Mouse (Mus musculus) stomach, postnatal 0 days (tissue): ENCODE results near the gene Rhox2e. TPM values are rescaled to one million over a fixed set of nuclear protein-coding genes. Genes with fewer than 3 reads are reported as not detected.
"Not testable (repeated sequence)": the region's sequence is repeated elsewhere in the genome, so short reads cannot be mapped to it uniquely, and the experiment has no call there.

Experiments
- ATAC-seq: fragments of 200-750 bp; cut with Nextera tagmentation; 2 replicates; pipeline ENCODE4 v1.8.0; 2017; ENCODE audit not compliant: low FRiP score, low TSS enrichment
- DNase-seq: peaks from one replicate; pipeline ENCODE4 v3.0.0-alpha.2; 2016; ENCODE audit warnings: low spot score
- H3K27ac ChIP-seq: fragments of 300-500 bp; sonication (generic); replicated peaks from 2 replicates; pipeline ENCODE4 v1.5.1; 2014; ENCODE audit warnings: mild to moderate bottlenecking, control low read depth
- H3K27me3 ChIP-seq: fragments of 300-500 bp; sonication (generic); 2 replicates; pipeline ENCODE4 v1.6.1; 2014; ENCODE audit warnings: low read length; ENCODE audit not compliant: control insufficient read depth, insufficient read depth
- H3K36me3 ChIP-seq: fragments of 300-500 bp; sonication (generic); 2 replicates; pipeline ENCODE4 v1.6.1; 2014; ENCODE audit warnings: low read length, mixed read lengths; ENCODE audit not compliant: control insufficient read depth, insufficient read depth
- H3K4me1 ChIP-seq: fragments of 300-500 bp; sonication (generic); replicated peaks from 2 replicates; pipeline ENCODE4 v1.6.1; 2014; ENCODE audit warnings: antibody characterized with exemption; ENCODE audit not compliant: control insufficient read depth, insufficient read depth
- H3K4me2 ChIP-seq: fragments of 300-500 bp; sonication (generic); replicated peaks from 2 replicates; pipeline ENCODE4 v1.6.1; 2014; ENCODE audit warnings: low read depth, mild to moderate bottlenecking, control low read depth, moderate library complexity
- H3K4me3 ChIP-seq: fragments of 300-500 bp; sonication (generic); 2 replicates; pipeline ENCODE4 v1.5.1; 2014; ENCODE audit warnings: low read depth, low read length, control low read depth
- H3K9ac ChIP-seq: fragments of 300-500 bp; sonication (generic); 2 replicates; pipeline ENCODE4 v1.6.1; 2014; ENCODE audit warnings: mild to moderate bottlenecking, low read length, control low read depth, mixed read lengths
- H3K9me3 ChIP-seq: fragments of 300-500 bp; sonication (generic); 2 replicates; pipeline ENCODE4 v1.6.1; 2016; ENCODE audit warnings: low read length; ENCODE audit not compliant: control insufficient read depth
- WGBS: fragments of 180-500 bp; shearing (Covaris S2); extraction: QIAGEN DNeasy Blood & Tissue Kit; methylation state at CpG from one replicate; pipeline ENCODE4 v1.1.7; 2014; 5-methylcytosine and 5-hydroxymethylcytosine counted together
- polyA plus RNA-seq: library from polyadenylated mRNA; unstranded; fragments of >200 nt; fragmentation: Nextera tagmentation; extraction: Ambion mirVana; gene quantifications from 2 replicates; pipeline ENCODE4 v1.2.1, GENCODE M21; 2015

Gene Rhox2e
- polyA plus RNA-seq = not detected in 2 replicates

DNA sequence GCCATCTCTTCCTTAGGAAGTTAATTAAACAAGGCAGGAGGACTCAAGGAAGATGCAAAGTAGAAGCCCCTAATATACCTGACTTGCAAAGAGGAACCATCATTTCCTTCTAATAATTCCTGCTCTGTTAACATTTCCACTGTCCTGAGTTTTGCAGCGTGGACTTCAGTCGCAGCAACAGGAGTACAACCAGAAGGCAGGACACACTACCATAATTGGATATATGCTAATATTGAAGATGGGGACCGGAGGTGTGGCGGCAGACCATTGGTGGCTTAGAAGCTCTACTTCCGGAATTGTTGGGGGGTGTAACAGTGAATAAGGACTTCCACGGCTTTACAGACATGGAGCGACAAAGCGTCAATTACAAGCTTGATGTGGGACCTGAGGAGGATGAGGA, at the start of gene Rhox2e:
Gene Rhox2e (plus strand): TSS at position 301 of the 400 bp plus-strand sequence.
- not testable (repeated sequence) for H3K4me2 ChIP-seq, H3K27ac ChIP-seq, H3K4me3 ChIP-seq, H3K4me1 ChIP-seq, H3K9me3 ChIP-seq, DNase-seq, H3K27me3 ChIP-seq, H3K36me3 ChIP-seq, ATAC-seq, H3K9ac ChIP-seq
- 88% methylated on average over 2 of the region's 8 CpGs for WGBS

DNA sequence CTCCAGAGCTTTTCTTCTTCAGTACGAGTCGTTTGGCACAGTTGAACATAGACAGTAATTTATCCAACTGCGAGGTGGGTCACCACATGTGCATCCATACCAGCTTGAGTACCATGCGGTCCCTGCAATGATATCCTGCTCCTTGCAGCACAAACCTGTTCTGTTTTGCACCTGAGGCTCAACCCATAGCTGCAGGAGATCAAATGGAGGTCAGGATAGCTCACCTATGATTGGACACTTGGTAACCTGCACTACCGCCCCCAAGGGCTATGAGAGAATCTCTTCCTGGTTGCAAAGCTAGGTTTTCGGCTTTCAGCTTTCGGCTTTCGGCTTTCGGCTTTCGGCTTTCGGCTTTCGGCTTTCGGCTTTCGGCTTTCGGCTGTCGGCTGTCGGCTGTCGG, 16.2 kb upstream of the Rhox2e start, which contains the start of gene Rhox4d:
Gene Rhox4d (plus strand): TSS at position 301 of the 400 bp plus-strand sequence.
- WGBS = 94% methylated on average over 16 of the region's 18 CpGs
- H3K4me2 ChIP-seq, H3K9ac ChIP-seq, H3K4me3 ChIP-seq, H3K4me1 ChIP-seq, H3K27me3 ChIP-seq, H3K36me3 ChIP-seq, H3K9me3 ChIP-seq, H3K27ac ChIP-seq, DNase-seq, ATAC-seq: not testable (repeated sequence)

DNA sequence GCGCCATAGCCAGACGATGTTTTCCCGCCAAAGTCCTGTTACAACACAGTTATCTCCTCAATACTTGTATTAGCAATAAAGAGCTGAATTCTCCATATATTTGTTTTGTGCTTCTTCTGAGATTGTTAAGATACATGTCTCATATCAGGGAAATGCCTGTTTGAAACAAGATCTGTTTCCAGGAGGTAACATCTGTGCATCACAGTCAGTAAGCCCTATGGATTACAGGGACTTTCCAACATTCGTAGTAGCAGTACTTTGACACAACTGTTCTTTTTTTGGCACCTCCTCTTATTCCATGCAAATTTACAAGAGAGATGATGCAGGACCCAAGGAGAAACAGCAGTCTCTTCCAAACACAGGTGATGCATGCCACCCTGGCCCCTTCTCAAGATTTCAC, 11.5 kb downstream of the Rhox2e start, which contains the start of gene Rhox3e:
Gene Rhox3e (plus strand): TSS at position 301 of the 400 bp plus-strand sequence.
- not testable (repeated sequence) for H3K4me2 ChIP-seq, H3K27ac ChIP-seq, H3K36me3 ChIP-seq, ATAC-seq, H3K9me3 ChIP-seq, DNase-seq, H3K9ac ChIP-seq, H3K4me1 ChIP-seq, H3K4me3 ChIP-seq, H3K27me3 ChIP-seq
- no CpG with 5 or more reads among the region's 4 CpGs for WGBS

DNA sequence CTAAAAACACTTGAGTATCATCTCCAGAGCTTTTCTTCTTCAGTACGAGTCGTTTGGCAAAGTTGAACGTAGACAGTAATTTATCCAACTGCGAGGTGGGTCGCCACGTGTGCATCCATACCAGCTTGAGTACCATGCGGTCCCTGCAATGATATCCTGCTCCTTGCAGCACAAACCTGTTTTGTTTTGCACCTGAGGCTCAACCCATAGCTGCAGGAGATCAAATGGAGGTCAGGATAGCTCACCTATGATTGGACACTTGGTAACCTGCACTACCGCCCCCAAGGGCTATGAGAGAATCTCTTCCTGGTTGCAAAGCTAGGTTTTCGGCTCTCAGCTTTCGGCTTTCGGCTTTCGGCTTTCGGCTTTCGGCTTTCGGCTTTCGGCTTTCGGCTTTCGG, 26.9 kb downstream of the Rhox2e start, which contains the start of gene Rhox4e:
Gene Rhox4e (plus strand): TSS at position 301 of the 400 bp plus-strand sequence.
- ATAC-seq, H3K4me2 ChIP-seq, H3K27me3 ChIP-seq, H3K27ac ChIP-seq, H3K4me3 ChIP-seq, H3K9ac ChIP-seq, DNase-seq, H3K4me1 ChIP-seq, H3K9me3 ChIP-seq, H3K36me3 ChIP-seq: not testable (repeated sequence)
- WGBS = 98% methylated on average over 7 of the region's 18 CpGs

DNA sequence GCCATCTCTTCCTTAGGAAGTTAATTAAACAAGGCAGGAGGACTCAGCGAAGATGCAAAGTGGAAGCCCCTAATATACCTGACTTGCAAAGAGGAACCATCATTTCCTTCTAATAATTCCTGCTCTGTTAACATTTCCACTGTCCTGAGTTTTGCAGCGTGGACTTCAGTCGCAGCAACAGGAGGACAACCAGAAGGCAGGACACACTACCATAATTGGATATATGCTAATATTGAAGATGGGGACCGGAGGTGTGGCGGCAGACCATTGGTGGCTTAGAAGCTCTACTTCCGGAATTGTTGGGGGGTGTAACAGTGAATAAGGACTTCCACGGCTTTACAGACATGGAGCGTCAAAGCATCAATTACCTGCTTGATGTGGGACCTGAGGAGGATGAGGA, 40.9 kb downstream of the Rhox2e start, which contains the start of gene Rhox2f:
Gene Rhox2f (plus strand): TSS at position 301 of the 400 bp plus-strand sequence.
- H3K4me1 ChIP-seq, DNase-seq, H3K9me3 ChIP-seq, H3K27me3 ChIP-seq, H3K36me3 ChIP-seq, H3K27ac ChIP-seq, H3K4me2 ChIP-seq, ATAC-seq, H3K9ac ChIP-seq, H3K4me3 ChIP-seq: not testable (repeated sequence)
- WGBS = 95% methylated on average over 6 of the region's 8 CpGs

DNA sequence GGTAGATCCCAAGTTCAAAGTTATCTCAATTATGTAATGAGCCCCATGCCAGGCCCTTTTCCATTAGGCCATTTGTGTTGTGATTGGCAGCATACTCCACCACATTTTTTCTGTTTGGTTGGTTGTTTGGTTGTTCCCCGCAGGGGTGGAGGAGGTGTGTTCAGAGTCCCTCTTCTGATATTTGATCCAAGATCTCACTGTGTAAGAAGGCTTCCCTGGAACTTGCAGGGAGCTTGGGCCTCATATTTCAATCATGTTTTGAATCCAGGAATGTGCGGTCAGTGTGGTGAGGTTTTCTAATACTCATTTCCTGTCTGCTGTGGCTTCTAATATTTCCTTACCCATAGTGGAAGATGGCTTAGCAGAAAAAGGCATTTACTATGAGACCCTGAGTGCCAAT, 42.4 kb downstream of the Rhox2e start:
- not testable (repeated sequence) for ATAC-seq, DNase-seq, H3K4me3 ChIP-seq, H3K4me2 ChIP-seq, H3K9ac ChIP-seq, H3K4me1 ChIP-seq, H3K27me3 ChIP-seq, H3K36me3 ChIP-seq, H3K9me3 ChIP-seq, H3K27ac ChIP-seq
- 39% methylated on average over 2 of the region's 2 CpGs for WGBS

DNA sequence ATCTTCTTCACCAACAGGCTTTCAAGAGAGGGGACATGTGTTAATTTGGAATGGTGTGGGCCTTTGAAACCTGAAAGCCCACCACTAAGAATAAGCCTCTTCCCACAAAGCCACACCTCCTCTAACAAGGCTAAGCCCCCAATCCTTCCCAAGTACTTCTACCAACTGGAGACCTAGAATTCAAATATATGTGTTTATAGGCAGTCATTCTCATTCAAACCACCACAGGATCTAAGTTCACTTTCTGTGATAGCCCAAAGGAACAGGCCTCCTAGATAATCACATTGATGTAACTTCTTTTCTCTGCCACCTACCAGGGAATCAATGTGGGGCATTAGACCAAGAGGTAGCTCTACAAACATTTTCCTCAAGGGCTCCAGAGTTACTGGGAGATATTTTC, 50.4 kb downstream of the Rhox2e start, which contains the start of gene Rhox3f:
Gene Rhox3f (plus strand): TSS at position 301 of the 400 bp plus-strand sequence.
- not testable (repeated sequence) for DNase-seq, H3K4me3 ChIP-seq, H3K9me3 ChIP-seq, H3K27ac ChIP-seq, H3K9ac ChIP-seq, H3K27me3 ChIP-seq, H3K36me3 ChIP-seq, H3K4me2 ChIP-seq, H3K4me1 ChIP-seq, ATAC-seq

Other genes with a start within 250 kb of the Rhox2e start
- gene Rhox3a2, start 150.4 kb upstream of the Rhox2e start, polyA plus RNA-seq = not detected in 2 replicates
- not detected in 2 replicates for gene Rhox4a2, start 139.6 kb upstream of the Rhox2e start, polyA plus RNA-seq
- gene Rhox2b, start 118.4 kb upstream of the Rhox2e start, polyA plus RNA-seq = not detected in 2 replicates
- gene Rhox4b, start 98.0 kb upstream of the Rhox2e start, polyA plus RNA-seq = not detected in 2 replicates
- gene Rhox2c, start 76.8 kb upstream of the Rhox2e start, polyA plus RNA-seq = not detected in 2 replicates
- gene Rhox3c, start 71.9 kb upstream of the Rhox2e start, polyA plus RNA-seq = not detected in 2 replicates
- gene Rhox4c, start 50.1 kb upstream of the Rhox2e start, polyA plus RNA-seq = not detected in 2 replicates
- gene Rhox2d, start 37.0 kb upstream of the Rhox2e start, polyA plus RNA-seq = not detected in 2 replicates
- not detected in 2 replicates for gene Rhox4d, start 16.1 kb upstream of the Rhox2e start, polyA plus RNA-seq
- not detected in 2 replicates for gene Rhox3e, start 11.6 kb downstream of the Rhox2e start, polyA plus RNA-seq
- 0.23 TPM in 1 of 2 replicates, not detected in the other for gene Rhox4e, start 27.0 kb downstream of the Rhox2e start, polyA plus RNA-seq
- not detected in 2 replicates for gene Rhox2f, start 41.0 kb downstream of the Rhox2e start, polyA plus RNA-seq
- not detected in 2 replicates for gene Rhox3f, start 50.5 kb downstream of the Rhox2e start, polyA plus RNA-seq
- not detected in 2 replicates for gene Rhox4f, start 77.3 kb downstream of the Rhox2e start, polyA plus RNA-seq
- gene Rhox3g, start 98.2 kb downstream of the Rhox2e start, polyA plus RNA-seq = not detected in 2 replicates
- gene Rhox2g, start 113.0 kb downstream of the Rhox2e start, polyA plus RNA-seq = not detected in 2 replicates
- gene Rhox4g, start 120.9 kb downstream of the Rhox2e start, polyA plus RNA-seq = not detected in 2 replicates
- gene Rhox3h, start 138.3 kb downstream of the Rhox2e start, polyA plus RNA-seq = not detected in 2 replicates
- not detected in 2 replicates for gene Rhox2h, start 142.8 kb downstream of the Rhox2e start, polyA plus RNA-seq